Mouse (Mus musculus) brain, embryonic 14.5 days (tissue): ENCODE measurements at regions not wholly inside any gene's neighbourhood (a gene's known extent, or its start where the extent isn't known, plus 50 kb on each side); places are given as distances from the start of the nearest gene placed in this dataset.
A peak's percentile ranks its signal among the peaks of the same experiment; 100 is the strongest.
"Not testable (repeated sequence)": the region's sequence is repeated elsewhere in the genome, so short reads cannot be mapped to it uniquely, and the experiment has no call there.

Source experiments
- DNase-seq: peaks from one replicate; pipeline ENCODE4 v3.0.0-alpha.2; 2011; ENCODE audit warnings: low read depth
- CTCF ChIP-seq: fragments of 200-500 bp; IDR thresholded peaks from 2 replicates; pipeline ENCODE4 v1.5.1; 2012; ENCODE audit warnings: inconsistent platforms, mild to moderate bottlenecking, moderate library complexity, borderline replicate concordance; ENCODE audit not compliant: insufficient read depth, insufficient read length; ENCODE audit errors: extremely low read depth
- POLR2A ChIP-seq: fragments of 200-500 bp; IDR thresholded peaks from 2 replicates; pipeline ENCODE4 v1.6.1; 2012; ENCODE audit warnings: mild to moderate bottlenecking, inconsistent platforms, borderline replicate concordance; ENCODE audit not compliant: poor library complexity, insufficient read depth, insufficient read length, severe bottlenecking; ENCODE audit errors: extremely low read depth

DNA sequence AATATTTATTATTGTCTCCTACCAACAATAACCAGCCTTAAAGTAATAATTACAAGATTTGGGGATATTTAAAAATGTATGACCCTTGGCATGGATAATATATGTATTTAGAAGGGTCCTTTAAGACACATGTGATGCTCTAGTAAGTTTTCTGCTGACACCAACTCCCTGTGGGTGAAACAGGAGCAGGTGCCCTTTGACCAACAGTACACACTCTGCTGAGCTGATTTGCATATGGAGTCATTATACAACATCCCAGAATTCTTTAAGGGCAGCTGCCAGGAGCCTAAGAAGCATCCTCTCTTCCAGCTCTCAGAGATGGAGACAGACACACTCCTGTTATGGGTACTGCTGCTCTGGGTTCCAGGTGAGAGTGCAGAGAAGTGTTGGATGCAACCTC, 274.1 kb downstream of the Rpia start:
- DNase-seq = no peak
- TF ChIP-seq CTCF (no peak), POLR2A (no peak)

DNA sequence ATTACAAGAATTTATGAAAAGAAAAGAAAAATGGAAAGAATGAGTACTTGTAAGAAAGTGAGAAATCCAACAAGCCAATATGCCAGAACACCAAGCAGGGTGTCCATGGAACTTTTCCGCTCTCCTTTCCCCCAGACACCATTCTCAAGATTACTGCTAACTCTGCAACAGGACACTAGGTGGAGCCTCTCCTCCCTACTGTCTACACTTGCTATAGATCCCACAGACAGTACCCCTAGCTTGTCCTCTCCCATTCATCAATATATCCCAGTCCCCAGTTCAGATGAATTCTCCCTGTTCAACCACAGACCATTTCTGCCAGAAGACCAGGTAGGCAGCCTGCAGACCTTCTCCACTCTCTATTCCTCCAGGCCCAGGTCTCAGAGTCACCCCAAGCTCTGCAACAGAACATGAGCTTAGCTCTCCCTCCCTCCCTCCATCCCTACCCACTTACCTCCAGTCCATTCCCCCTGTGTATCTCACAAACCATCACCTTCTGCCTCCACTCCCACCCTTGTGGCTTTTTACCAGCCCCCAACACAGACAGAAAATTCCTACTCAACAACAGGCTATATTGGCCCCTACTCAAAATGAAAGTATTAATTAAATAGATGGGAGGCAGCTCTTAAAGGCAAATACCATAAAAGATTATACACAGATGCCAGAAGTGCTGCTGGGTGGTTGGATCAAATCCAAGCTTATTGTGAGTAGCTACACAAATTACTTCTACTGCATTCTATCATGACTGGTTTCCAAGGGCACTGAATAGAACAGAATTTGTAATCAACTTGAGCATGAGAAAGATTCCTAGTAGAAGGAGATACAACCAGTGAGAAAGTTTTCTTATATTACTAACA, 323.2 kb downstream of the Rpia start:
- peak; percentile 33; the same call in 1 of the 2 replicates for TF ChIP-seq CTCF
- TF ChIP-seq POLR2A = no peak

GRCm38 (mm10) chr6:70457279-70457678, 334.8 kb downstream of the Rpia start:
- no peak for DNase-seq
- no peak for TF ChIP-seq CTCF
- TF ChIP-seq POLR2A = no peak

More for the DNA sequence above, 323.2 kb downstream of the Rpia start:
- DNase-seq = peak; percentile 84

DNA sequence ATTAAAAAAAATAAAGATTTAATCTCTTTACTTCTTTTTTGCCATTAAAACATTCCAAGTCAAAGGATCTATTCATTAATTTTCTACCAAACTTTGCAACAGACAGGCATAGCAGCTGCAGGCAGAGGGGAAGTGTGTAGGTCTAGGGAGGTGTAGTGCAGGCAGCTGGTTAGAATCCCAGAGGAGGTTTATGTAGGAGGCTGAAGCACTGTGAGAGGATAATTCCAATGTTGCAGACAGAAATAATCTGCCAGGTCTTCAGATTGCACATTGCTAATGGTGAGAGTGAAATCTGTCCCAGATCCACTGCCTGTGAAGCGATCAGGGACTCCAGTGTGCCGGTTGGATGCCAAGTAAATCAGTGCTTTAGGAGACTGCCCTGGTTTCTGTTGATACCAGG, 357.3 kb downstream of the Rpia start:
- not testable (repeated sequence) for DNase-seq

GRCm38 (mm10) chr6:70406290-70406689, 385.7 kb downstream of the Rpia start:
- not testable (repeated sequence) for DNase-seq

GRCm38 (mm10) chr6:70389850-70390249, 402.2 kb downstream of the Rpia start:
- not testable (repeated sequence) for DNase-seq

DNA sequence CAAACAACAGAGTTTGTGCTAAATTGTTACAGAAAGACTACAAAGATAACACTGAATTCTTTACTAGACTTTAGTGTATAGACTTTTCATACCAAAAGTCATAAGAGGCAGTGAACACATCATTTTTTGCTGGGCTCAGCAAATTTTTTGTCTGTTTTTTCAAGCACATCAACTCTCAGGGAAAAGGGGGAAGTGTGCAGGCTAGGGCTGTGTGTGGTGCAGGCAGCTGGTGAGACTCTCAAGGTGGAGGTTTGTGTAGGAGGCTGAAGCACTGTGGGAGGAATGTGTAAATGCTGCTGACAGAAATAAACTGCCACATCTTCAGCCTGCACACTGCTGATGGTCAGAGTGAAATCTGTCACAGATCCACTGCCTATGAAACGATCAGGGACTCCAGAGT, 405.6 kb downstream of the Rpia start:
- not testable (repeated sequence) for DNase-seq

DNA sequence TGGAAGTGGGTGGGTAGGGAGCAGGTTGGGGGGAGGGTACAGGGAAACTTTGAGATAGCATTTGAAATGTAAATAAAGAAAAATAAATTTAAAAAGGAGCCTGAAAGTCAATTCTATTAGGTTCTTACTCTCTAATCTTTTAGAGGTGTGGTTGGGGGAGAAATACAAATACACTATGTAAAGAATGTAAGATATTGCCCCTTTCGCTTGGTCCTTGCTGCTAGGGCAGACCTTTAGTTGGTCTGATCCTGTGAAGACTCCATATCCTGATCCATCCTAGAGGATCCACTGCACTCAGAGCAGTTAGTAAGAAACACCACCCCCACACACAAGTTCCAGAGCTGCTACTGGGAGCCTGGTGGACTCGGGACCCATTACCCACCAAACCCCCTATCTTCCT, 412.7 kb downstream of the Rpia start:
- not testable (repeated sequence) for DNase-seq

DNA sequence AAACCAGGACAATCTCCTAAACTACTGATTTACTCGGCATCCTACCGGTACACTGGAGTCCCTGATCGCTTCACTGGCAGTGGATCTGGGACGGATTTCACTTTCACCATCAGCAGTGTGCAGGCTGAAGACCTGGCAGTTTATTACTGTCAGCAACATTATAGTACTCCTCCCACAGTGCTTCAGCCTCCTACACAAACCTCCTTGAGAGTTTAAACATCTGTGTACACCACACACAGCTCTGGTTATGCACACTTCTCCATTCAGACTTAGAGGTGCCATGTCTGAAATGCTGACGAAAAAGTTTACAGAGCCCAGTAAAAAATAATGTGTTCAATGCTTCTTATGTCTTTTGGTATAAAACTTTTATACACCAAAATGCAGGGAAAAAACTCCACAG, 420.2 kb downstream of the Rpia start:
- not testable (repeated sequence) for DNase-seq

DNA sequence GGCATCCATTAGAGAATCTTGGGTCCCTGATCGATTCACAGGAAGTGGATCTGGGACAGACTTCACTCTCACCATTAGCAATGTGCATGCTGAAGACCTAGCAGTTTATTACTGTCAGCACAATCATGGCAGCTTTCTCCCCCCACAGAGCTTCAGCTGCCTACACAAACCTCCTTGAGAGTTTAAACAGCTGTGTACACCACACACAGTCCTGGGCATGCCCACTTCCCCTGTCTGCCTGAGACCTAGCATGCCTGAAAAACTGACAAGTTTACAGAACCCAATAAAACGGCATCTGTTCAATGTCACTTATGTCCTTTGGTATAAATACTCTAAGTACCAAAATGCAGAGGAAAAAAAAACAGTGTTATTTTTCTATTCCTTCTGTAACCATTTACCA, 435.7 kb downstream of the Rpia start:
- TF ChIP-seq CTCF (no peak), POLR2A (no peak)
- no peak for DNase-seq

- TF ChIP-seq POLR2A = no peak
- no peak for TF ChIP-seq CTCF
- peak; percentile 4 for DNase-seq
Observed at GRCm38 (mm10) chr6:70342147-70342546, 449.9 kb downstream of the Rpia start.

GRCm38 (mm10) chr6:70340691-70341090, 451.3 kb downstream of the Rpia start:
- DNase-seq = not testable (repeated sequence)

DNA sequence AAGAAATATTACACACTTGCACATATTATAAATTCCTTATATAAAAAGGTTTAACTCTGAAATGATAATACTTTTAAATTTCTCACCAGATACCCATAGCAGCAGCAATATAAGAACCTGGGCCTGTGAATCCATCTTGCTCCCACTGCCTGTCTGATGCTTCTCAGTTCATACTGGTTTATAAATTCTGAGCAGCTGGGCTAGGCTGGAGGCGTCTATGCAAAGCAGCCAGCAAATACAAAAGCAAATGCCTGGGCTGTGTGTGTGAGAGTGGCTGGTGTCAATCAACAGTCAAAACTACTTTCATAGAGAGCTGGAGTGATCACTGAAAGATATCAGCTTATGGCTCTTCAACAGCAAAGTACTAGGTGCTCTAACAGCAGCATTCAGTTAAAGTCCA, 476.7 kb downstream of the Rpia start:
- DNase-seq = no peak
- TF ChIP-seq POLR2A (no peak), CTCF (no peak)

DNA sequence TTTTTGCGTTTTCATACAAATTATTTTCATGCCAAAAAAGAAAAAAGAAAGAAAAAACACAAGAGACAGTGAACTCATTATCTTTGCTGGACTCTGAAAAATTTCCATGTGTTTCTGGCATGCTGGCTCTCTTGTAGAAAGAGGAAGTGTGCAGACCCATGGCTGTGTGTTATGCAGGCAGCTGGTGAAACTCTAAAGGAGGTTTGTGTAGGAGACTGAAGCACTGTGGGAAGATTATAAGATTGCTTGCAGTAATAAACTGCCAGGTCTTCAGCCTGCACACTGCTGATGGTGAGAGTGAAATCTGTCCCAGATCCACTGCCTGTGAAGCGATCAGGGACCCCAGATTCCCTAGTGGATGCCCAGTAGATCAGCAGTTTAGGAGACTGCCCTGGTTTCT, 477.4 kb downstream of the Rpia start:
- not testable (repeated sequence) for DNase-seq

DNA sequence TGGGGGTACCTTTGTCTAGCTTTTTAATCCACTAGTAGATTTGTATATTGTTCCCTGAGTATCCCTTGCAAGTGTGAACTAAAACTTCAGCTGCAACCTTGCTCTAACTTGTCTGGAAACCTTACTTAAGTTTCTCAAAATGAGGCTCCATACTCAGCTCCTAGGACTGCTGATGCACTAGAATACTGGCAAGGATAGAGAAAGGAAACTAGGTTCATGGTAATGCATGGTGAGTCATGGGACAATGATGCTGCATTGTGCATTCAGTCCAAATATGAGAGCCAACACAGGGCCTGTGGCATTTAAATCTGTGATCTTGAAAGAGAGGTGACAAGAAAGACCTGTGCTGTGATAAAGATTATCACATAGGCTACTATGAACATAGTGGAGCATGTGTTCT, 490.9 kb downstream of the Rpia start:
- DNase-seq = not testable (repeated sequence)

DNA sequence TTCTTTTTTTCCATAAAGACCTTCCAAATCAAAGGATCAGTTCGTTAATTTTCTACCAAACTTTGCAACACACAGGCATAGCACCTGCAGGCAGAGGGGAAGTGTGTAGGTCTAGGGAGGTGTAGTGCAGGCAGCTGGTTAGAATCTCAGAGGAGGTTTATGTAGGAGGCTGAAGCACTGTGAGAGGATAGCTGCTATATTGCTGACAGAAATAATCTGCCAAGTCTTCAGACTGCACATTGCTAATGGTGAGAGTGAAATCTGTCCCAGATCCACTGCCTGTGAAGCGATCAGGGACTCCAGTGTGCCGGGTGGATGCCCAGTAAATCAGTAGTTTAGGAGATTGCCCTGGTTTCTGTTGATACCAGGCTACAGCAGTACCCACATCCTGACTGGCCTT, 531.8 kb downstream of the Rpia start:
- DNase-seq = not testable (repeated sequence)

GRCm38 (mm10) chr6:70240167-70240566, 551.9 kb downstream of the Rpia start:
- not testable (repeated sequence) for DNase-seq
